Mouse (Mus musculus) urinary bladder, adult 18-20 months (tissue): ENCODE results near the gene Srsf12.
A peak's percentile ranks its signal among the peaks of the same experiment; 100 is the strongest.

ENCODE experiments used
- DNase-seq, 2 experiments: peaks; one replicate each; pipeline ENCODE4 v3.0.0; 2022; ENCODE audit warnings: low spot score in 2 of 2, mixed read lengths in 2 of 2

The Srsf12 gene

DNA sequence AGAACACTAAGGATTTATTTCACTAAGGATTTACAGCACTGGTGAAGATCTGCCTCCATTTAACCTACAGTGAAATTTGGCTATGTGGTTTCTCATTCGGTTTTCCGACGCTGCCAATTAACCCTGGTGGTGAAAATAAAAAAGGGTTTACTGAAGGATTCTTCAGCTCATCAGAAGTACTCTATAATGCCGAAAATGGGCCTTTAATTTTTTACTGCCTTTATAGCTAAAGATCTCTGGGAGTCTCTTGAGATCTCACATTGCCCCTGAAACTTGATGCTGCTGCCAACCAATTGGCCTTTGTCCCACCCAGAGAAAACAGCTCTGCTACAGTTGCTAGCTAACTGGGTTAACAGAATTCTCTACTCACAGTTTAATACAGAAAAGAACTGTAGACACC is 40.1 kb downstream of the Srsf12 start:
- no peak for DNase-seq

DNA sequence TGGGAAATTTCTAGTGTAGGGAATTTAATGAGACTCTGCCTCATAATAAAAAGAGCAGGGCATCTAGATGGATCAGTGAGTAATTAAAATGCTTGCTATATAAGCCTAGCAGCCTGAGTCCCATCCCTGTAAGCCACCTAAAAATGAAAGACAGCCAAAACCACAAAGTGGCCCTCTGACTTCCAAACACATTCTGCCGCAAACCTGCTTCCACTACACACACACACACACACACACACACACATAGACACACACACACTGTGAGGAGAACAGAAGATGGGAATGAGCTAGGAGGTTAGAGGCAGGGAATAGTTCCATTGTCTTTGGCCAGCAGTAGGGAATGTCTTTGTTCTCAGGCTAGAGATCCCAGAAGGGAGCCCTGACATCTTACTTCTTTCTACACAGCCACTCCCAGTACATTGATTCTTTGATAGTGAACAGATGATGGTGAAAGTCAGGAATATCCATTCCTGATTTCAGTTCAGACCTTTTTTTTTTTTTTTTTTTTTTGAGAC is 41.0 kb downstream of the Srsf12 start:
- DNase-seq = no peak

DNA sequence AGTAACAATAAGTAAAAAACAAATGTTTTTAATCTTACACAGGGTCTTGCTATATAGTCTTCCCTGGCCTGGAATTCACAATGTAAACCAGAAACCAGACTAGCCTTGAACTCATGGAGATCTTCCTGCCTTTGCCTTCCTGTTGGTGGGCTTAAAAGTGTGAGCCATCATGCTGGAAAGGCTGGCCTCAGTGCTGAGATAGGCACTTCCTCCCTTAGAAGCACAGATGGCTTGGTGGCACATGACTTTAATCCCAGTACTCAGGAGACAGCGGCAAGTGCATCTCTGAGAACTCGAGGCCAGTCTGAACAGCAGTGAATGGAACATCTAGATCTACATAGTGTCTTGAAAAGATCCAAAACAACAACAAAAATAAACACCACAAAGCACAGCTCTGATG is 42.1 kb downstream of the Srsf12 start:
- no peak for DNase-seq

DNA sequence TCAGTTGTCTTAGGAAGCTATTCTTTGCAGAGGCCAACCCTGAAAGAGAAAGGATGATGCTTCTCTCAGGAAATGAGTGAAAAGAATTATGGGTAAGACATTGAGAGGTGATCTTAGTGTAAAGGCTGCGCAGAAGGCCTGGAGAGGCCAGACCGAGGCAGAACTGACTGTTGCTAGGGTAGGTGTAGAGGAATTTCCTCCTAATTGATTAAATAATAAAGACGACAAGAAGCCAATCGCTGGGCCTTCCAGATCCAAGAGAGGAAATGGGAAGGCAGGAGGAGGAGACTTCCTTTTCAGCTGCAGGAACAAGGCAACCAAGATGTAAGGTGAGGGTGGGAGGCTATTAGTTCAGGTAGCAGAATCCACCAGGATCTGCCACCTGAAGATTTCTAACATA is 45.9 kb downstream of the Srsf12 start:
- no peak for DNase-seq

DNA sequence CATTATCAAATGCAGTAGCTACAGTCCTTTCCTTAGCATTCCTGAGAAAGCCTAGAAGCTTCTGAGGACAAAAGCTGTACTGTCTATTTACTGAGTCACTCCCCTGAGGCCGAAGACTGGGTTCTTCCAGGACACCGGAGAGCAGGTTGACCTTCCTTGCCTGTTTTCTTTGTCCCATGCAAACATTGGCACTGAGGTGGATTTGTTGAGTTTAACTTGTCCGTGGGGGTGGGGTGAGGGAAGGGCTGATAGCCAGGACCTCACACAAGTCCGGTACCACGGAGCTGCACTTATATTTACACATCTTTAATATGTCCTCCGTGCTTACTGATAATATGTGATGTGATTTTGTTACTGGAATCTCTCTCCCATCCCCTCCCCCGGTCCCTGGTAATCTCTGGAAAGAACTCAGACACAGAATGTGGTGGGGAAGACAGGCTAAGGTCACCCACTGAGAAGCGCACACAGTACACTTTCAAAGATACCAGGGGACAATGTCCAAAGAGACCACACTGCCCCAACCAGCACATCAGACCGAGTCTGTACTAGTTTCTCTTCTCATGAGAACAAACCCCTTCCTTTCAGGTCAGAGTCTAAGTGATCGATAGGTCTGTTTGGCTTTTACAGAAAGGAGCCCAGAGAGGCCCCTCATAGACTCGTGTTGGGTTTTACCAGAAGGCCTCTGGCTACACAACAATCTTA is 48.6 kb downstream of the Srsf12 start:
- no peak for DNase-seq

DNA sequence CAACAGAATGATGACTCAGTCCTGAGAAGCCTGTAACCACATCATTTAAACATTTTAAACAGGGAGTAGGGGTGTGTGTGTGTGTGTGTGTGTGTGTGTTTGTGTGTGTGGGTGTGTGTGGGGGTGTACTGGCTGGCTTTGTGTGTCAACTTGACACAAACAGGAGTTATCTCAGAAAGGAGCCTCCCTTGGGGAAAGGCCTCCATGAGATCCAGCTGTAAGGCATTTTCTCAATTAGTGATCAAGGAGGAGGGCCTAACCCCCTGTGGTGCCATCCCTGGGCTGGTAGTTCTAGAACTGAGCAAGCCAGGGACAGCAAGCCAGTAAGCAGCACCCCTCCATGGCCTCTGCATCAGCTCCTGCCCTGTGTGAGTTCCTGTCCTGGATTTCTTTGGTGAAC is 51.5 kb downstream of the Srsf12 start:
- no peak for DNase-seq

DNA sequence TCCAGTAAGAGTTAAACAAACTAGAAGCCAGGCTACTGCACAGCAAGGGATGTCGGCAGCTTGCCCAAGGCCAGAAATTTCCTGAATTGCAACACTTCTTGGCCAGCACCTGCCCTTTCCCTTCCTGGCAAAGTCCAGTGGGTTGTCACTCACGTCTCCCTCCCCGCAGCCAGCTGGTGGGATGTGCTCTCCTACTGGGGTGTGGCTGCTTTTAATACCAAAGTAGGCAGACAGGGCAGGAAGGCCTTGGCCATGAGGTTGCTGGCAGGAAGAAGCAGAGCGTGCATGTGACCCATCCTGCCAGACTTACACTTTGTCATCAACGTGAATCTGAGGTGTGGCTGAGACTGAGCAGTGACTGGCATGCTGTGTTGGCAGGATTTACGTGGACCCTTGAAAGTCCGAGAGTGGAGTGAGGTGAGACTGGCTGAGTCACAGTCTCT is 52.5 kb downstream of the Srsf12 start:
- peak; percentile 69 to 87 for DNase-seq

DNA sequence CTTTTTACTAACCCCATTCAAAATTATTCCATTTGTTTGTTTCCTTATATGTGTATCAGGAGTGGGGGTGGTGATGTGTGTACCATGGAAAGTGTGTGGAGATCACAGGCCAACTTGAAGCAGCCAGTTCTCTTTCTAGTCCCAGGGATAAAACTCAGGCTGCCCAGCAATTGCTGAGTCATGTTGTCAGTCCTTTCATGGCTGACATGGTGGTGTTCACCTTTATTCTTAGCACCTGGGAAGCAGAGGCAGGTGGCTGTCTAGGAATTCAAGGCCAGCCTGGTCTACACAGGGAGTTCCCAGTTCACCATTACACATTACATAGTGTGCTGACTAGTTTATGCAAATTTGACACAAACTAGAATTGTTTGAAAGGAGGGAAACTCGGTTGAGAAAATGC is 54.1 kb downstream of the Srsf12 start:
- no peak for DNase-seq

DNA sequence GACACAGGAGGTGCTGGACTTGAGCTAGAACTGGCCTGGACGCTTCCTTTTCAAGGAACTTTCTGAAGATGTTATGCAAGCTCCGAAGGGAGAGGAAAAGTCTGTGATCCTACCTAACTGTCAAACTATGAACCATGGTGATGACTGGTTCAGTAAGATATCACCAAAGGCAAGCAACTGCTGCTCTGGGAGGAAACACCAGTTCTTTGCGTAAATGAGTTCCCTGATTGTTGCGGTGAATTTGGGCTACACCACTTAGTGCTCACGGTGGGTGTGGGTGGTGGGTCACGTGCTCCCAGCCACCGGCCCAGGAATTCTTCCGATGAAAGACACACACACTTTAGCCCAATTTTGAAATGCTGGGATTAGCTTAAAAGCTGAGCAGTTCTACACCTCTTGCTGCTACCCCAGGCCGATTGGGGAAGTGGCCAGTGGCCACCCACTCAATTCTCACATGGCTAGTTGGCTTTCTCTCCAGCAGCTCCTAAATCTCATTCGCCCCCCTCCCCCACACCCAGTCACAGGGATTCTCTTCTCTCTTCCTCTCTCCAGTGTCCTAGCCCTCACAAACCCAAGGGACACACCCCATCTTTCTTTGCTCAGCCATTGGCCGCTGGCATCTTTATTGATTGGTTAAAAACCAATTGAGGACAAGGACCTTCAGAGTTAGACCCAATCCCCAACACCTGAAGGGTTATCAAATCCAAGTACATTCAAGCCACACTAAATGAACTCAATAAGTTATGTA is 56.4 kb downstream of the Srsf12 start:
- DNase-seq = no peak

DNA sequence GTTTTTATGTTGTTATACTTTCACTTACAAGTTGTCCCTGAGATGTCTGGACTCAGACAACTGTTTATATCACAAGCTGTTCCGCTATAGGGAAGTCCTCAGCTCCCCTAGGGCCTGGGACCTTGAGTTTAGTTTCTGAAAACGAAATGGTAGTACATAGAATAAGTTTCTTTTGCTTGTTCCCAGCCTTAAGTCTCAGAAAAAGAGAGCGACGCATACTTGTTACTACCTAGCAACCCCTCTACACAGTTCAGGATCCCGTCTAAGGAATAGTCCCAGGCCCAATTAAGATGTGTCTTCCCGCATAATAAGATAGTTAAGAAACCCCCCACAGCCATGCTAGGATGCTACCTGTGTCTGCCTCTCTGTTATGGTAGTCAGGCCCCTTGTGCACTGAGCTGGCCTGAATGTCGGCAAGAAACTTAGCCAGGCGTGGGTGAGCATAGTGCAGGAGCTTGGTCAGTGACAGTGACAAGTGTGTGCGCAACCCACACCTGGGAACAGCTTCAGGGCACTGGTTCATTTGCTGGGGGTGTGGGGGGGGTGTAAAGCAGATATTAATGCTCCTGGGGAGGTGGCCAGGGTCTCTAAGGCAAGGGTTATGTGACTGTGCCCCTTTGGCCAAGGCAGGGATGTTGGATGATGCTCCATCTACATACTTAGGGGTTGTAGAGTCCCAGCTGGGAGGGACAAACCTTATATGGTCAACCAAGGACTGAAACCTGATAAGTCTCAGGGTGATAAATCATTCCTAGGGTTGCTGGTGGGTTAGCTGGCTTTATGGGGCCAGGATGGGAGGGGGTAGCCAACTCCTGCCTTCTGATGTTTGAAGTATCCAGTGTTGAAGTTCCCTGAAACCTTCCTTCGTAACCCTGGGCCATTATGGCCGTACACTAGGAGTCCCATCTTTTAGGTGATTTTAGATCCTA is 61.9 kb downstream of the Srsf12 start:
- DNase-seq = no peak

DNA sequence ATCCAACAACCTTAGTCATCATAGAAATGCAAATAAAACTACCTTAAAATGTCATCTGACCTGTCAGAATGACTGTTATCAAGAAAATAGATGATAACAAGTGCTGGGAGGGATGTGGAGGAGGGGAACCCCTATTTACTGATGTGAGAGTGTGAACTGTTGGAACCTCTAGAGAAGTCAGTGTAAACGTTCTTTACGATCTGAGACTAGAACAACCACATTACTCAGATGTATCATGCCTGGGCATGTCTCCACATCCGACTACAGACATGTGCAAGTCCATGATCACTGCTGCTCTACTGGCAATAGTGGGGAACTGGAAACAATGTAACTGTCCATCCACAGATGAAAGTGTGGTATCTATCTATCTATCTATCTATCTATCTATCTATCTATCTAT is 64.6 kb downstream of the Srsf12 start:
- DNase-seq = peak in 1 of 2 experiments; percentile 33

DNA sequence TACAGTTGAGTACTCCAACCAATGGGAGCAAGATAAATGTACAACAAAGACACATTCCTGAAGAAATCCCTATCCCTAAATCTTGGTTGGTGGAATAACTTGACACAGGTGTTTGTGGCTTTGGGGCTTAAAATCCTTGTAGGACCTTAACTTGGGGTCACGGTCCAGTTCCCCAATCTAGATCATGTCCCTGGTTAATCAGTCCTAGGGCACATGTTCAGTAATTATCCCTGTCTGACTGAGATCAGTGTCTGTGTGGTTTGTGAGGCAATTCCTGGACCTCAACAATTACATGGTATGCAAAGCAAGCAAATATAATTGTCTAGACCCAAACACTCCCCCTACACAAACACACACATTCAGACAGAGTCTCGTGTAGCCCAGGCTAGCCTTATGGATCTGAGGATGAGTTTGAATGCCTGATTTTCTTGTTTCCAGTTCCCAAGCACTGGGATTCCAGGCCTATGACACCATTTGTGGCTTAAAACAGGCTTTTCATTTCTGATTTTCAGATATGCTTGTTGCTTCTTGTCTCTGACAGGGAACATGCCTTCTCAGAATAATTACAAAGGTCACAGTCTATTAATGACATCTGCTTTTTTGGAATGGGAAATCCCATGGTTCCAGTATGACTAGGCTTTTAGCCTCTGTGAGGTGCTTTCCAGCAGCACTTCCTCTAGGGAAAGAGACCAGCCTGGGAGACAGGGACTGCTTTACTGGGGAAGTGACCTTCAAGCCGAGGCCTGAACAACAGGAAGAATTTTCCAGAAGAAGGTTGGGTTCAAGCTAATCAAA is 73.3 kb downstream of the Srsf12 start:
- no peak for DNase-seq
